Mouse (Mus musculus): ENCODE measurements at regions not wholly inside any gene's neighbourhood (a gene's known extent, or its start where the extent isn't known, plus 50 kb on each side); places are given as distances from the start of the nearest gene placed in this dataset.

DNA sequence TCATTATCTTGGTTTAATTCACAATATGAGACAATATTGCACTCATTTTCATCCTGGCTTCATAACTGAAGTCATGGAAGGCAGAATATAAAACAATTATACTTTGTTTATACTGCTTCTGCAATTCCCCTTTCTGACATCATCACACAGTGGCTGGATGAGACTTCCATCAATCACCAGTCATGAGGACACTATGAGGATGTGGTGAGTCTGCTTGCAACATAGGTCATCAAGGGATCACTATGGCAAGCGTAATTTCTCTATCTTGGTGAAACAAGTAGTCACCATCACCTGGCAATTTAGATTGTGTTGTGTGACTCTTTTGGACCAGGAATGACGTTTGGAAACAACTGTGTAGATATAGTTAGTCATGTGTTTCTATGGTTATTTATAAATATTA lies 134.6 kb downstream of the Hao1 start:
- DNase-seq (ENCODE audit: low read depth), result no peak

DNA sequence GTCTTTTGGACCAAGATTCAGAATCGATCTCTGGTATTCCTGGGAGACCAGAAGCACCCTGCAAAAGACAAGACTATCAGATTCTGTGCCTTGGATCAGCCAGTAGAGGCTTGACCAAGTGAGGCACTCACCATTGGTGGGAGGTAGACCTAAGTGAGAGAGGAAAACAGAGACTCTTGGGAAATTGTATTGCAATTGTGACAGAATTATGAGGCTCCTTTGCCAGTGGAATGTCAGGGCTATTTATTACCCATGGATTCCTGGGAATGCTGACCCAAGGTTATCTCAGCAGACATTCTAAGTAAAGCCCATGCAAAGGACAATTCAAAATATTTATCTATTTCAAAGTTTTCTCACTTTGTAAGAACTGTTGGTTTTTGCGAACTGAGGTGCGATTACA lies 154.6 kb downstream of the Hao1 start:
- no peak for DNase-seq (ENCODE audit: low read depth)

GRCm38 (mm10) chr2:134393421-134393820 lies 160.7 kb downstream of the Hao1 start:
- DNase-seq (ENCODE audit: low read depth), result no peak

- no peak for DNase-seq (ENCODE audit: low read depth)
These were observed 179.1 kb downstream of the Hao1 start for GRCm38 (mm10) chr2:134375116-134375515.

- DNase-seq (ENCODE audit: low read depth), result no peak
These were observed 203.2 kb downstream of the Hao1 start for GRCm38 (mm10) chr2:134350894-134351501.

- no peak for DNase-seq (ENCODE audit: low read depth)
These were observed 203.7 kb downstream of the Hao1 start for GRCm38 (mm10) chr2:134350442-134350841.

- no peak for DNase-seq (ENCODE audit: low read depth)
These were observed 211.5 kb downstream of the Hao1 start for GRCm38 (mm10) chr2:134342515-134343140.

GRCm38 (mm10) chr2:134308092-134308491 lies 246.1 kb downstream of the Hao1 start:
- no peak for DNase-seq (ENCODE audit: low read depth)

DNA sequence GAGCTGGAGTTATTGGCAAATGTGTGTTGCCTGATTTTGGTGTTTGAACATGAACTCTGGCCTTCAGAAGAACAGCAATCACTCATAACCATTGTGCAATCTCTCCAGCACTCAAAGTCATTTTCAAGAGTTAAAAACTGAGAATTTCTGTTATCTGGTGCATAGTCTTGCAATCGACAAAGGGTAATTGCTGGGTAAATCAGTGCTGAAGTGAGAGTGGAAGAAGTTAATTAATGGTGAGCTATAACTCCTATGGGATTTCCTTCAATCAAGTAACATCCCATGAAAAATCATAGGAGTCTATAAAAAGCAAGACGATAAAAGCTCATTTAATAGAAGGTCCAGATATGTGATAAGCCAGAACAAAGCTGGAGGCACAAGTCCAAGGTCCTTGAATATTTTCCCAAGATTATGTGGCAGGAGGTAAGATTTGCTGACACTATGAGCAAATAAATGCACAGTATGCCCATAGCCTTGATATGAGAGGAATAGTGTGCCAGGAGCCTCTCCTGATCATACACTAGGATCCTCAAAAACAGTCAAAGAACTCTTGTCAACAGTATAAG lies 264.0 kb downstream of the Hao1 start:
- DNase-seq (ENCODE audit: low read depth), result no peak

- DNase-seq (ENCODE audit: low read depth), result no peak
These were observed 278.3 kb downstream of the Hao1 start for GRCm38 (mm10) chr2:134275881-134276280.

DNA sequence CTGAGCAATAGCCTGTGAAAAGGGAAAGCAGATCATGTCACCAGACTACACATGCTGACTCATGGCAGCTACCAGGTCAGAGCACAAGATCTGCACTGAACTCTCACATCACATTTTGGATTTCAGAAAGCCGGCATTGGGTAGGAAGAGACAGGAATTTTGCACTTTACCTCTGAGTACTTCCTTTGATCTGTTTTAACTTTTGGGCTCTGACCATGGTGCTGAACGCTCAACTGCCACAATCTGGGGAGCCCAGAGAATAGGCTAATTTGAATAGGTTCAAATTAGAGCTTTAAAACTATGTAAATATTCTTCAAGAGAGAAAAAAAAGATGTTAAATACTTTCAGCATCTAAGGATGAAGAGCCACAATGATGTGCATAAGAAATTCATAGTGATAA lies 285.7 kb downstream of the Hao1 start:
- DNase-seq (ENCODE audit: low read depth), result peak; percentile 6

All from c-Kit-positive CD71-negative TER-119-negative erythroid progenitor cells, embryonic 14.5 days (primary cell).